Mouse (Mus musculus) kidney, adult 2 months (tissue): ENCODE measurements around the gene Suclg1. TPM values are rescaled to one million over a fixed set of nuclear protein-coding genes. Genes with fewer than 3 reads are reported as not detected.

Experiments
- DNase-seq: peaks from one replicate; pipeline ENCODE4 v3.0.0; 2021
- H3K27ac ChIP-seq: fragments of 200-500 bp; 2 replicates; pipeline ENCODE4 v1.5.1; 2012; ENCODE audit warnings: low read depth, low read length, control low read depth, inconsistent platforms; ENCODE audit not compliant: insufficient read depth
- H3K27me3 ChIP-seq: fragments of 200-500 bp; replicated peaks from 2 replicates; pipeline ENCODE4 v1.6.1; 2012; ENCODE audit warnings: mild to moderate bottlenecking, moderate library complexity, low read length, inconsistent platforms; ENCODE audit not compliant: control insufficient read depth, insufficient read depth
- H3K36me3 ChIP-seq: fragments of 200-500 bp; 2 replicates; pipeline ENCODE4 v1.6.1; 2012; ENCODE audit warnings: mild to moderate bottlenecking, moderate library complexity, low read length, inconsistent platforms; ENCODE audit not compliant: control insufficient read depth, insufficient read depth
- H3K4me1 ChIP-seq: fragments of 200-500 bp; 2 replicates; pipeline ENCODE4 v1.6.1; 2011; ENCODE audit warnings: low read length; ENCODE audit not compliant: control insufficient read depth, insufficient read depth
- H3K4me3 ChIP-seq: fragments of 200-500 bp; 2 replicates; pipeline ENCODE4 v1.5.1; 2011; ENCODE audit warnings: mild to moderate bottlenecking, low read depth, low read length, control low read depth; ENCODE audit not compliant: insufficient read depth
- CTCF ChIP-seq: fragments of 200-500 bp; conservative IDR thresholded peaks from 2 replicates; pipeline ENCODE4 v1.5.1; 2011; ENCODE audit warnings: low read depth, mild to moderate bottlenecking, control low read depth, low read length, moderate library complexity, mixed read lengths; ENCODE audit not compliant: insufficient read depth, insufficient read length
- POLR2A ChIP-seq: fragments of 200-500 bp; IDR thresholded peaks from one replicate; pipeline ENCODE4 v1.6.1; 2011; ENCODE audit warnings: low read depth, low read length, control low read depth
- WGBS: fragments of 180-500 bp; shearing (Covaris S2); methylation state at CpG from one replicate; pipeline ENCODE4 v1.1.7; 2018; 5-methylcytosine and 5-hydroxymethylcytosine counted together
- polyA plus RNA-seq: library from polyadenylated mRNA; depleted of rRNA; stranded (reverse); fragments of >200 nt; gene quantifications from 2 replicates; pipeline ENCODE4 v1.2.3, GENCODE M21; 2012

Suclg1 gene
- polyA plus RNA-seq, 1 experiment, result 349 TPM

- peak; percentile 84 for DNase-seq
- peak overlapping the region; percentile 80 for H3K27ac ChIP-seq
- H3K27me3 ChIP-seq, result no peaks in the 10 kb centered on the region
- H3K4me1 ChIP-seq, result peaks cover 28% of the 10 kb centered on the region
- no peak overlapping the region for H3K4me3 ChIP-seq
- H3K36me3 ChIP-seq, result peaks cover under 1% of the 10 kb centered on the region; the same call in 1 of the 2 replicates
- 28% methylated on average over 9 of the region's 9 CpGs for WGBS
- TF ChIP-seq POLR2A (no peak), CTCF (no peak)
These were observed 32.4 kb downstream of the Suclg1 start for GRCm38 (mm10) chr6:73280546-73281115.

GRCm38 (mm10) chr6:73286326-73286725, 38.1 kb downstream of the Suclg1 start:
- no peak overlapping the region for H3K27ac ChIP-seq
- TF ChIP-seq POLR2A (no peak), CTCF (0 out of 2 replicates have a peak, but pooled peaks have one; percentile 5)
- WGBS, result 96% methylated on average over 2 of the region's 2 CpGs

GRCm38 (mm10) chr6:73306837-73307236, 58.7 kb downstream of the Suclg1 start:
- WGBS, result 53% methylated on average over 6 of the region's 6 CpGs
- Histone ChIP-seq H3K27ac (no peak overlapping the region), H3K36me3 (no peaks in the 10 kb centered on the region), H3K4me1 (no peaks in the 10 kb centered on the region), H3K4me3 (no peak overlapping the region), H3K27me3 (no peaks in the 10 kb centered on the region)
- no peak for DNase-seq
- TF ChIP-seq CTCF, result no peak
- no peak for TF ChIP-seq POLR2A

More at GRCm38 (mm10) chr6:73286326-73286725, 38.1 kb downstream of the Suclg1 start:
- Histone ChIP-seq H3K4me1 (peaks cover 10% of the 10 kb centered on the region; the same call in 1 of the 2 replicates), H3K4me3 (no peak overlapping the region), H3K36me3 (no peaks in the 10 kb centered on the region), H3K27me3 (no peaks in the 10 kb centered on the region)
- no peak for DNase-seq

DNA sequence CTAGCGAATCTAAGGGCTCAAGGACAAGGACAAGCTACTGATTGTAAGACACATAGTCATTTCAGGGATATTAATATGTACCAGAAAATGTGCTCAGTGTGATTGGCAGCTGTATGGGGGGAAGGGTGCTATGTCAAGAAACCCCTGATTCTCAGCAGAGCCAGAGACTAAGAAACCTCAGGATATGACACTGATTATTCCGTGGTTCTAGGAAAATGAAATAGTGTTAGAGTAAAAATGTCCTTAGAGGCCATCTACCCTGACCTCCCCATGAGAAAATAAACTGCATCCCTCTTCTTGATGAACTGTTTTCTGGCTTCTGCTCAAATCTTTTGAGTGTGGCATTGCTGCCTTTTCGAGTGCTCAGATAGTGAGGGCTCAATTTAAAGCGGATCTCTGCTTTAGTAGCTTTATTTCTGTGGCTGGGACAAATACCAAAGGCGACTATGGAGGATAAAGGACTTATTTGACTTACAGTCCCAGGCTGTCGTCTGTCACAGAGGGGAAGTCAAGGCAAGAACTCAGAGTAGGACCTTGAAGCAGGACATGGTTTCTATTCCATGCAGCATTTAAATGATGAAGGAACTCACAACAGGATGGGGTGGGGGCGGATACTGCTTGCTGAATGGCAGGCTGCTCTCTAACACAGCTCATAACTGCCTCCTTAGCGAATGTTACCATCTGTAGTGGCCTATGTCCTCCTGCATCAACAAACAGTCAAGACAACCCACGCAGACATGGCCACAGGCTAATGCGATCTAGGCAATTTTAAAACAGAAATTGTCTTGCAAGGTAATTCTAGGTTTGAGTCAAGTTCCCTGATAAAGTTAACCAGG, 60.7 kb downstream of the Suclg1 start:
- no peak for DNase-seq
- no peak overlapping the region for H3K27ac ChIP-seq

GRCm38 (mm10) chr6:73311335-73311734, 63.2 kb downstream of the Suclg1 start:
- no peak overlapping the region for H3K4me3 ChIP-seq
- H3K36me3 ChIP-seq, result no peaks in the 10 kb centered on the region
- no peaks in the 10 kb centered on the region for H3K4me1 ChIP-seq
- no peaks in the 10 kb centered on the region for H3K27me3 ChIP-seq
- no peak overlapping the region for H3K27ac ChIP-seq
- no peak for DNase-seq
- 73% methylated on average over 6 of the region's 6 CpGs for WGBS
- TF ChIP-seq CTCF, result no peak
- no peak for TF ChIP-seq POLR2A

More for the DNA sequence above, 60.7 kb downstream of the Suclg1 start:
- Histone ChIP-seq H3K4me1 (no peaks in the 10 kb centered on the region), H3K36me3 (no peaks in the 10 kb centered on the region), H3K27me3 (no peaks in the 10 kb centered on the region), H3K4me3 (no peak overlapping the region)
- TF ChIP-seq CTCF, result no peak
- no peak for TF ChIP-seq POLR2A
- WGBS, result 79% methylated on average over 10 of the region's 10 CpGs

GRCm38 (mm10) chr6:73311786-73312185, 63.6 kb downstream of the Suclg1 start:
- no peaks in the 10 kb centered on the region for H3K27me3 ChIP-seq
- H3K4me3 ChIP-seq, result no peak overlapping the region
- TF ChIP-seq POLR2A (no peak), CTCF (no peak)
- WGBS, result 94% methylated on average over 7 of the region's 7 CpGs
- no peak for DNase-seq
- H3K4me1 ChIP-seq, result no peaks in the 10 kb centered on the region
- H3K27ac ChIP-seq, result no peak overlapping the region
- no peaks in the 10 kb centered on the region for H3K36me3 ChIP-seq
